Mouse (Mus musculus): ENCODE results near the gene Gm17364. TPM values are rescaled to one million over a fixed set of nuclear protein-coding genes. Genes with fewer than 3 reads are reported as not detected.
"Not testable (repeated sequence)": the region's sequence is repeated elsewhere in the genome, so short reads cannot be mapped to it uniquely, and the experiment has no call there.

Gene Gm17364
- polyA plus RNA-seq, 1 experiment from 2014 or later, result not detected

GRCm38 (mm10) chr13:41286285-41286684, 12.5 kb upstream of the Gm17364 start:
- no peak overlapping the region for H3K9ac ChIP-seq
- ATAC-seq (ENCODE audit: extremely low read depth, insufficient number of reproducible peaks, low FRiP score, low TSS enrichment), result no peak
- H3K4me2 ChIP-seq, result no peak overlapping the region
- H3K27ac ChIP-seq (replicated peaks), result peak overlapping the region; percentile 67
- peaks cover 9% of the 10 kb centered on the region; the same call in 1 of the 2 replicates for H3K4me1 ChIP-seq
- no peaks in the 10 kb centered on the region for H3K36me3 ChIP-seq
- H3K27me3 ChIP-seq (replicated peaks), result no peaks in the 10 kb centered on the region
- WGBS, result 45% methylated on average over 3 of the region's 3 CpGs
- no peak overlapping the region for H3K4me3 ChIP-seq
- 0 out of 2 replicates have a peak, but pooled peaks cover 1% of the 10 kb centered on the region for H3K9me3 ChIP-seq

- Histone ChIP-seq H3K4me2 (no peak overlapping the region), H3K9ac (no peak overlapping the region), H3K4me3 (no peak overlapping the region), H3K27ac (replicated peaks) (no peak overlapping the region), H3K9me3 (no peaks in the 10 kb centered on the region), H3K4me1 (peaks cover 9% of the 10 kb centered on the region; the same call in 1 of the 2 replicates), H3K27me3 (replicated peaks) (no peaks in the 10 kb centered on the region; the same call in 1 of the 2 replicates), H3K36me3 (no peaks in the 10 kb centered on the region)
- no peak for ATAC-seq (ENCODE audit: extremely low read depth, insufficient number of reproducible peaks, low FRiP score, low TSS enrichment)
- 74% methylated on average over 4 of the region's 4 CpGs for WGBS
These were observed 11.7 kb upstream of the Gm17364 start for GRCm38 (mm10) chr13:41285448-41285847.

GRCm38 (mm10) chr13:41283256-41283655, 9.5 kb upstream of the Gm17364 start:
- H3K4me3 ChIP-seq, result no peak overlapping the region
- WGBS, result 15% methylated on average over 5 of the region's 5 CpGs
- H3K36me3 ChIP-seq, result no peaks in the 10 kb centered on the region
- ATAC-seq (ENCODE audit: extremely low read depth, insufficient number of reproducible peaks, low FRiP score, low TSS enrichment), result no peak
- H3K4me1 ChIP-seq, result peaks cover 9% of the 10 kb centered on the region; the same call in 1 of the 2 replicates
- H3K9ac ChIP-seq, result no peak overlapping the region
- no peaks in the 10 kb centered on the region; the same call in 1 of the 2 replicates for H3K27me3 ChIP-seq (replicated peaks)
- no peak overlapping the region for H3K4me2 ChIP-seq
- H3K27ac ChIP-seq (replicated peaks), result no peak overlapping the region
- no peaks in the 10 kb centered on the region for H3K9me3 ChIP-seq

GRCm38 (mm10) chr13:41280696-41281095, 6.9 kb upstream of the Gm17364 start:
- Histone ChIP-seq H3K4me1 (no peaks in the 10 kb centered on the region), H3K4me2 (no peak overlapping the region), H3K4me3 (no peak overlapping the region), H3K9ac (no peak overlapping the region), H3K36me3 (peaks cover 4% of the 10 kb centered on the region; the same call in 1 of the 2 replicates), H3K27me3 (replicated peaks) (no peaks in the 10 kb centered on the region; the same call in 1 of the 2 replicates), H3K27ac (replicated peaks) (no peak overlapping the region), H3K9me3 (peaks cover 2% of the 10 kb centered on the region; the same call in 1 of the 2 replicates)
- no peak for ATAC-seq (ENCODE audit: extremely low read depth, insufficient number of reproducible peaks, low FRiP score, low TSS enrichment)
- WGBS, result 66% methylated on average over 5 of the region's 5 CpGs

GRCm38 (mm10) chr13:41267827-41268408, 5.9 kb downstream of the Gm17364 start:
- ATAC-seq (ENCODE audit: extremely low read depth, insufficient number of reproducible peaks, low FRiP score, low TSS enrichment), result no peak
- Histone ChIP-seq H3K4me3 (no peak overlapping the region), H3K4me1 (peaks cover 6% of the 10 kb centered on the region), H3K4me2 (no peak overlapping the region), H3K27ac (replicated peaks) (no peak overlapping the region), H3K9me3 (peaks cover 6% of the 10 kb centered on the region), H3K27me3 (replicated peaks) (no peaks in the 10 kb centered on the region), H3K9ac (peak overlapping the region; percentile 25; the same call in 1 of the 2 replicates), H3K36me3 (peaks cover under 1% of the 10 kb centered on the region)
- 26% methylated on average over 7 of the region's 7 CpGs for WGBS

GRCm38 (mm10) chr13:41263304-41264006, 10.3 kb downstream of the Gm17364 start:
- H3K4me2 ChIP-seq, result no peak overlapping the region
- H3K27ac ChIP-seq (replicated peaks), result no peak overlapping the region
- H3K27me3 ChIP-seq (replicated peaks), result no peaks in the 10 kb centered on the region
- no peak overlapping the region for H3K9ac ChIP-seq
- 58% methylated on average over 5 of the region's 5 CpGs for WGBS
- H3K4me1 ChIP-seq, result peaks cover 6% of the 10 kb centered on the region
- H3K9me3 ChIP-seq, result peaks cover 6% of the 10 kb centered on the region
- no peak for ATAC-seq (ENCODE audit: extremely low read depth, insufficient number of reproducible peaks, low FRiP score, low TSS enrichment)
- no peak overlapping the region for H3K4me3 ChIP-seq
- no peaks in the 10 kb centered on the region for H3K36me3 ChIP-seq

- not testable (repeated sequence) for H3K9me3 ChIP-seq; H3K36me3 ChIP-seq; ATAC-seq (ENCODE audit: extremely low read depth, insufficient number of reproducible peaks, low FRiP score, low TSS enrichment); H3K4me3 ChIP-seq; H3K27ac ChIP-seq (replicated peaks); H3K4me1 ChIP-seq; H3K4me2 ChIP-seq; H3K27me3 ChIP-seq (replicated peaks); H3K9ac ChIP-seq
- 90% methylated on average over 8 of the region's 8 CpGs for WGBS
These were observed 12.2 kb downstream of the Gm17364 start for GRCm38 (mm10) chr13:41261617-41262016.

GRCm38 (mm10) chr13:41257851-41258250, 15.9 kb downstream of the Gm17364 start:
- Histone ChIP-seq H3K36me3 (no peaks in the 10 kb centered on the region), H3K27me3 (replicated peaks) (no peaks in the 10 kb centered on the region), H3K4me1 (peaks cover 8% of the 10 kb centered on the region), H3K4me2 (no peak overlapping the region), H3K9me3 (no peaks in the 10 kb centered on the region), H3K9ac (no peak overlapping the region), H3K4me3 (no peak overlapping the region), H3K27ac (replicated peaks) (no peak overlapping the region)
- WGBS, result 52% methylated on average over 4 of the region's 4 CpGs
- ATAC-seq (ENCODE audit: extremely low read depth, insufficient number of reproducible peaks, low FRiP score, low TSS enrichment), result no peak

- Histone ChIP-seq H3K9ac (no peak overlapping the region), H3K9me3 (no peaks in the 10 kb centered on the region), H3K36me3 (no peaks in the 10 kb centered on the region), H3K4me1 (peaks cover 12% of the 10 kb centered on the region), H3K4me3 (no peak overlapping the region), H3K27ac (replicated peaks) (no peak overlapping the region), H3K27me3 (replicated peaks) (no peaks in the 10 kb centered on the region), H3K4me2 (no peak overlapping the region)
- no peak for ATAC-seq (ENCODE audit: extremely low read depth, insufficient number of reproducible peaks, low FRiP score, low TSS enrichment)
- WGBS, result 70% methylated on average over 3 of the region's 3 CpGs
These were observed 16.8 kb downstream of the Gm17364 start for GRCm38 (mm10) chr13:41256962-41257361.

GRCm38 (mm10) chr13:41256126-41256525, 17.7 kb downstream of the Gm17364 start:
- H3K27me3 ChIP-seq (replicated peaks), result no peaks in the 10 kb centered on the region
- no peak overlapping the region for H3K9ac ChIP-seq
- H3K9me3 ChIP-seq, result no peaks in the 10 kb centered on the region
- peaks cover 20% of the 10 kb centered on the region for H3K4me1 ChIP-seq
- no peak for ATAC-seq (ENCODE audit: extremely low read depth, insufficient number of reproducible peaks, low FRiP score, low TSS enrichment)
- H3K4me2 ChIP-seq, result no peak overlapping the region
- H3K27ac ChIP-seq (replicated peaks), result no peak overlapping the region
- H3K36me3 ChIP-seq, result no peaks in the 10 kb centered on the region
- 84% methylated on average over 5 of the region's 5 CpGs for WGBS
- H3K4me3 ChIP-seq, result no peak overlapping the region

GRCm38 (mm10) chr13:41252736-41253135, 21.0 kb downstream of the Gm17364 start:
- Histone ChIP-seq H3K4me2 (no peak overlapping the region), H3K4me3 (no peak overlapping the region), H3K9me3 (no peaks in the 10 kb centered on the region), H3K4me1 (peaks cover 26% of the 10 kb centered on the region), H3K27me3 (replicated peaks) (no peaks in the 10 kb centered on the region), H3K27ac (replicated peaks) (no peak overlapping the region), H3K9ac (no peak overlapping the region), H3K36me3 (no peaks in the 10 kb centered on the region)
- no peak for ATAC-seq (ENCODE audit: extremely low read depth, insufficient number of reproducible peaks, low FRiP score, low TSS enrichment)
- WGBS, result 88% methylated on average over 7 of the region's 7 CpGs
